Mouse (Mus musculus): ENCODE results near the gene Hspa1b.

Gene Hspa1b

DNA sequence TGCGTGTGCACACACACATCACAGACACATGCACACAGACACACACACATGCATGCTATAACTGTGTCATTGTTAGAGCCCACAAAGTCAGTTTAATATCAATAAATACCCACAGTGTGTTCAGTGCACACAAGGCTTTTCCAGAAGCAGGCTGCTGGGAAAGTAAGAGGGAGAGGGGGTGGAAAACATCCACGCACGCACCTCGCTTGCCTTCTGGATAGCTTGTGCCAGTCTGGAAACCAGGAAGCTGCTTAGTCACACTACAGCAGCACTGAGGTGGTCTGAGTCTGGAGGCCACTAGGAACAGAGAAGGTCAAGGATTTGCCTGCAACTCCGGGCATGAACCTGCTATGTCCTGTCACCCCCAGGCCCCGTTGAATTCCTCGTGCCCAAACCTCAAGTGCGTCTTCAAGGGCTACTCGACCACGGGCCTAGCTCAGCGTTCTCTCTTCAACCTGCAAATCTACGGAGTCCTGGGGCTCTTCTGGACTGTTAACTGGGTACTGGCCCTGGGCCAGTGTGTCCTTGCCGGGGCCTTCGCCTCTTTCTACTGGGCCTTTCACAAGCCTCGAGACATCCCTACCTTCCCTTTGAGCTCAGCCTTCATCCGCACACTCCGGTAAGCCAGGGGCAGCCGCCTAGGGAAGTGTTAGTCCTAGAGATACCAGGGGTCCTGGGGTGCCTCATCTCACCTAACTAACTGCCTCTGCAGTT lies 31.6 kb downstream of the Hspa1b start:
- DNase-seq = no peak

DNA sequence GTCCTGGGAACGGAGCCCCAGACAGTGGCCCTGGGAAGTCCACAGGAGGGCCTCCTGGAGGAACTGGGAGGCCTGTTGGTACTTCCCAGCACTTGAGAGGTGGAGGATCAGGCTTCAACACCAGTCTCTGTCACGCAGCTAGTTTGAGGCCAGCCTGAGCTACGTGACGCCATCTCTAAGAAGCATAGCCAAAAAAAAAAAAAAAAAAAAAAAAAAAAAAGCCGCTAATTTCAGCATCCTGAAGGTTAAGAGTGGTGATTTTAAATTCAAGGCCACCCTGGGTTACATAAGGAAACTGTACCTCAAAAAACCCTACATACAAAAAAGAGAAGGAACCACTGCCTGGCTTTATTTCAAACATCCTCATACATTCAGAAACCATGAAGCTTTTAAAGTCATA lies 34.8 kb downstream of the Hspa1b start:
- no peak for DNase-seq

GRCm38 (mm10) chr17:34922939-34923338 lies 36.1 kb downstream of the Hspa1b start:
- peak; percentile 43 for DNase-seq

DNA sequence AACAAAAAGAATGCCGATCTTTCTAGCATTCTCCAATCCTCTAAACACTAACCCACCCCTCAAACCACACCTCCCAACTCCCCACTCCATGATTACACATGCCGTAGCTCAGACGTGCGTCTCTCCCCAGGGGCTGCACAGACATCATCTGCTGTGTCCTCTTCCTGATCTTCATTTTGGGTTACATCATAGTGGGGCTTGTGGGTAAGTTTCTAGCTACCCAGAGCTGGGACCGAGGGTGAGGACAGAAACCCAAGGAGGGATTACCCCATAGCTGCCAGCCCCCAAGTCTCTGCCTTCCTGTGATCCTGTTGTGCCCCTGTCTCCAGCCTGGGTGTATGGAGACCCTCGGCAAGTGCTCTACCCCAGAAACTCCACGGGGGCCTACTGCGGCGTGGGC lies 41.9 kb downstream of the Hspa1b start:
- no peak for DNase-seq

DNA sequence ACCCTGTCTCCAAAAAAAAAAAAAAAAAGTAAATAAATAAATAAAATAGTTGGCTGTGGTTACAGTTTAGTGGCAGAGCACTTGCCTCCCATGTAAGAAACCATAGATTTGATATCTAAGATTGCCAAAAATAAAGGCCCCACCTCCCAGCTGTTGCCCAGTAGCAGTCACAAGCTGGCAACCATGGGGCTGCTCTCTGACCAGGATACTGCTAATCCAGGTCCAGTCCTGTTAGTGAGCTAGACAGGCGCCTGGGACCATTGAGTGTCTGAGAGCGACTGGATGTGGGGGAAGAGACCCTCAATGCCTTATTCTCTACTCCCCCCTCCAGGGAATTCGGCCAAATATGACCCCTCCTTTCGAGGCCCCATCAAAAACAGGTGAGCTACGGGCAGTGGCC lies 42.7 kb downstream of the Hspa1b start:
- DNase-seq = no peak

DNA sequence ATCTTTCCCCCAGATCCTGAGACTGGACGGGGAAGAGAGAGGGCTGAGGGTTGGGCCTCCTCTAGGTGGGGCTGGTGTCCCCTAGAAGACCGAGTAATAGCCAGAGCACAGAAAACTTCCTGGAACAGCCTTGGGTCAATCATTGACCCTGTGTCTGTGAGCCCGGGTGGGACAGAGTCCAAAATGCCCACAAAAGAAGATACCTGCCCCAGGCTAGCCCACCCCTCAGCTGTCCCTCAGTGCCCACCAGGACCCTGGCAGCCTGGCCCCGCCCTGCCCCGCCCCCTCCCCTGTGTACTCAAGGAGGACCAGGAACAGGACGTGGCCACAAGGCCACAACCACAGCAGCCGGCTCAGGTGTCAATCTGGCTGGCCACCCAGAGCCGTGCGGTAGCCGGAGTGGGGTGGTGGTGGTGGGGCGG lies 43.6 kb downstream of the Hspa1b start:
- DNase-seq = no peak

- no peak for DNase-seq
Observed at GRCm38 (mm10) chr17:34913930-34914665, 44.9 kb downstream of the Hspa1b start, which contains the start of gene Slc44a4. Gene Slc44a4 (plus strand): TSS chr17:34914466.

- DNase-seq = peak; percentile 90
Observed at GRCm38 (mm10) chr17:34911945-34912351, 47.1 kb downstream of the Hspa1b start.

GRCm38 (mm10) chr17:34910982-34911381 lies 48.1 kb downstream of the Hspa1b start:
- no peak for DNase-seq

Data from thymus, postnatal 14 days (tissue).